ENCODE assay signal across 7 mouse cellular contexts in the genomic region with DNA sequence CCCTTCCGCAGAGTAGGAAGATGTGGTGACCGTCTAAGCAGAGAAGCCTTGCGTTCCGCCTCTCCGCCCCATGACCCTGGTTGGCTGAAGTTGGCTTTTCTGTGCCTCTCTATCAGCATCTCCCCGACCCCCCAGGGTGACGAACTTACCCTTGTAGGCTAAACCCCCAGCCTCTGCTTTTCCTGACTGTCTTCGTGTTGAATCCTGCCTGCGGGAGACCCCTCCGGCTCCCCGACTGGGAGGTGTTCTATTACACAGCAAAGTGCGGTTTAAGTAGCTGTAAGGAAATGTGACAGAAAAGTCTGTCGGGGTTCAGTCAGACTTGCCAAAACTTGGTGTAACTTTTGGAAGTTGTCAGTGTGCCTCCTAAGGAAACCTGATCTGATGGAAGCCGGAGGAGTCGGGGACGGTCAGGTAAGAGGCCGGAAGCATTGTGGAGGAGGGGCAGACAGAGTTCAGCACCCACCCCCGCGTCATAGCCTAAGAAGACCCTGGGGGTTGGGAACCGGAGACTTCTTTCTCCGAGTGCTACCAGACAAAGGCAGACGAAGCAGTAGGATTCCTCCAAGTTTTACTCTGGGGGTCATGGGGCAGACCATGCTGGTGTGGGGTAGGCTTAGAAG. TPM values are rescaled to one million over a fixed set of nuclear protein-coding genes. Genes with fewer than 3 reads are reported as not detected.
DNase-seq lines count a peak whose midpoint lies in the region; ATAC-seq and TF ChIP-seq lines count a peak whose summit lies in the region.

No protein-coding gene starts in this region.

- no peaks in the 10 kb centered on the region for H3K36me3 ChIP-seq in kidney, postnatal 0 days (ENCODE audit: insufficient read depth, low read length)
- 0 out of 2 replicates have a peak, but pooled peaks cover 4% of the 10 kb centered on the region for H3K36me3 ChIP-seq in embryonic facial prominence, embryonic 10.5 days (replicated peaks)
- no peaks in the 10 kb centered on the region for H3K36me3 ChIP-seq in intestine, embryonic 15.5 days
- no peaks in the 10 kb centered on the region for H3K36me3 ChIP-seq in neural tube, embryonic 13.5 days

- 8% methylated on average over 22 of the region's 22 CpGs for WGBS in kidney, postnatal 0 days
- WGBS in embryonic facial prominence, embryonic 10.5 days, result 10% methylated on average over 22 of the region's 22 CpGs
- 17% methylated on average over 22 of the region's 22 CpGs for WGBS in intestine, embryonic 15.5 days
- WGBS in neural tube, embryonic 13.5 days, result 24% methylated on average over 22 of the region's 22 CpGs

- no peak for ATAC-seq in kidney, postnatal 0 days (replicated peaks; ENCODE audit: low FRiP score, low read depth)
- ATAC-seq in intestine, embryonic 15.5 days, result no peak
- ATAC-seq in neural tube, embryonic 13.5 days (ENCODE audit: low read depth), result no peak
- ATAC-seq in frontal cortex, adult (ENCODE audit: low TSS enrichment), result no peak

- DNase-seq in kidney, postnatal 0 days (ENCODE audit: low spot score), result no peak
- DNase-seq in kidney, adult 9 months, result no peak
- DNase-seq in embryonic facial prominence, embryonic 10.5 days (ENCODE audit: low spot score), result peak; percentile 51
- DNase-seq in right cerebral cortex, adult 2 months (ENCODE audit: low spot score in 2 of 2), result no peak

- H3K27me3 ChIP-seq in kidney, postnatal 0 days (ENCODE audit: insufficient read depth, low read length), result no peaks in the 10 kb centered on the region
- peaks cover 45% of the 10 kb centered on the region for H3K27me3 ChIP-seq in embryonic facial prominence, embryonic 10.5 days (replicated peaks; ENCODE audit: low read depth, poor library complexity, severe bottlenecking)
- peaks cover 8% of the 10 kb centered on the region; the same call in 1 of the 2 replicates for H3K27me3 ChIP-seq in intestine, embryonic 15.5 days (replicated peaks)
- peaks cover 37% of the 10 kb centered on the region for H3K27me3 ChIP-seq in neural tube, embryonic 13.5 days

- H3K27ac ChIP-seq in kidney, postnatal 0 days, result no peak overlapping the region
- peak overlapping the region; percentile 15 for H3K27ac ChIP-seq in embryonic facial prominence, embryonic 10.5 days (replicated peaks)
- no peak overlapping the region for H3K27ac ChIP-seq in intestine, embryonic 15.5 days
- H3K27ac ChIP-seq in neural tube, embryonic 13.5 days (replicated peaks), result no peak overlapping the region

- TF ChIP-seq CTCF in kidney, postnatal 0 days (IDR thresholded peaks at IDR 0.05; ENCODE audit: low read depth), result no peak

- no peaks in the 10 kb centered on the region for H3K9me3 ChIP-seq in kidney, postnatal 0 days (replicated peaks; ENCODE audit: low read length)
- H3K9me3 ChIP-seq in embryonic facial prominence, embryonic 10.5 days, result peaks cover 6% of the 10 kb centered on the region; the same call in 1 of the 2 replicates
- no peaks in the 10 kb centered on the region for H3K9me3 ChIP-seq in intestine, embryonic 15.5 days
- H3K9me3 ChIP-seq in neural tube, embryonic 13.5 days, result no peaks in the 10 kb centered on the region

- H3K4me2 ChIP-seq in kidney, postnatal 0 days (ENCODE audit: low read length), result peak overlapping the region; percentile 57
- H3K4me2 ChIP-seq in intestine, embryonic 15.5 days (replicated peaks), result peak overlapping the region; percentile 55
- peak overlapping the region; percentile 27; the same call in 1 of the 2 replicates for H3K4me2 ChIP-seq in neural tube, embryonic 13.5 days

- peak overlapping the region; percentile 22 for H3K4me3 ChIP-seq in kidney, postnatal 0 days (replicated peaks; ENCODE audit: low read depth, low read length)
- peak overlapping the region; percentile 41 for H3K4me3 ChIP-seq in embryonic facial prominence, embryonic 10.5 days
- peak overlapping the region; percentile 24 for H3K4me3 ChIP-seq in intestine, embryonic 15.5 days (replicated peaks)
- H3K4me3 ChIP-seq in neural tube, embryonic 13.5 days, result 0 out of 2 replicates have a peak overlapping the region, but pooled peaks have one; percentile 1

- 0 out of 2 replicates have a peak overlapping the region, but pooled peaks have one; percentile 32 for H3K9ac ChIP-seq in kidney, postnatal 0 days (ENCODE audit: low read depth, low read length)
- H3K9ac ChIP-seq in intestine, embryonic 15.5 days, result no peak overlapping the region
- no peak overlapping the region for H3K9ac ChIP-seq in neural tube, embryonic 13.5 days

- peaks cover 7% of the 10 kb centered on the region; the same call in 1 of the 2 replicates for H3K4me1 ChIP-seq in kidney, postnatal 0 days (replicated peaks; ENCODE audit: insufficient read depth, low read length)
- peaks cover 16% of the 10 kb centered on the region for H3K4me1 ChIP-seq in embryonic facial prominence, embryonic 10.5 days
- H3K4me1 ChIP-seq in intestine, embryonic 15.5 days (replicated peaks), result peaks cover 8% of the 10 kb centered on the region; the same call in 1 of the 2 replicates
- no peaks in the 10 kb centered on the region for H3K4me1 ChIP-seq in neural tube, embryonic 13.5 days (replicated peaks)

RNA-seq across cellular contexts. Expression of a gene that starts 27.1 kb away (rescaled TPM):
- polyA plus RNA-seq in kidney, postnatal 0 days (2015; fragmentation: Nextera tagmentation; extraction: Ambion mirVana), result 0.04 TPM in 1 of 2 replicates, not detected in the other
- 0.22 and 0.40 TPM in 2 replicates for polyA plus RNA-seq in embryonic facial prominence, embryonic 10.5 days (2016; fragmentation: Nextera tagmentation; extraction: Ambion mirVana)
- 0.08 TPM in 1 of 2 replicates, not detected in the other for polyA plus RNA-seq in intestine, embryonic 15.5 days (2015; fragmentation: Nextera tagmentation; extraction: Ambion mirVana)
- 16.0 and 16.9 TPM in 2 replicates for polyA plus RNA-seq in neural tube, embryonic 13.5 days (2015; fragmentation: Nextera tagmentation; extraction: Ambion mirVana)

RNA-seq across cellular contexts. Expression of a gene that starts 58.1 kb away (rescaled TPM):
- not detected in 2 replicates for polyA plus RNA-seq in kidney, postnatal 0 days (2015; fragmentation: Nextera tagmentation; extraction: Ambion mirVana)
- polyA plus RNA-seq in embryonic facial prominence, embryonic 10.5 days (2016; fragmentation: Nextera tagmentation; extraction: Ambion mirVana), result 3.1 and 3.3 TPM in 2 replicates
- 0.11 and 0.14 TPM in 2 replicates for polyA plus RNA-seq in intestine, embryonic 15.5 days (2015; fragmentation: Nextera tagmentation; extraction: Ambion mirVana)
- 0.50 and 0.62 TPM in 2 replicates for polyA plus RNA-seq in neural tube, embryonic 13.5 days (2015; fragmentation: Nextera tagmentation; extraction: Ambion mirVana)

Comparison
In these comparisons a context has a peak if more than half of its experiments do, and no peak if none do; other contexts are left out.
1. RNA of a gene that starts 27.1 kb away (polyA plus RNA-seq): 16.0 to 16.9 TPM in neural tube, embryonic 13.5 days; 0.22 to 0.40 TPM in embryonic facial prominence, embryonic 10.5 days, 0.08 TPM in intestine, embryonic 15.5 days and 0.04 TPM in kidney, postnatal 0 days; every median in the first group is over 10 times any median in the second.
2. Peak in every context shown above with its lines, with median percentiles within 50 percentile points of each other: H3K4me2 ChIP-seq and H3K4me3 ChIP-seq.